In the genomic region with DNA sequence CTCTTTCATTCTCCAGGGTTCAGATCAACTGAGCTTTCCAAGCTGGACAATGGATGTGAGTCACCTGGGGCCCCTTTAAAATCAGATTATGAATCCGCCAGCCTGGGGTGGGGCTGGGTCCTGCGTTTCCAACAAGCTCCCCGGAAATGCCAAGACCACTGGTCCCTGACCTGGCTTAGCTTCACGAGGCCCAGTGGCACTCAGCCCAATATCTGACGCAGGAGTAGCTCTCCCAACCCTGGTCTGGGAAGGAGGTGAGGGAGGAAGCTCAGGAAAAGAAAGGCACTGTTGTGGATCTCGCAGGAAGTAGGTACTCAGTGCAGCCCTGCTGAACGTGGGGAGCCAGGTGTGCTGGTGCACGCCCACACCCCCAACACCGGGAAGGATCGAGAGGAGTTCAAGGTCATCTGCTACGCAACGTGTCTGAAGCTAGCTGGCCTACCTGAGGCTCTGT, we compare ENCODE assay signal across 14 mouse cellular contexts. TPM values are rescaled to one million over a fixed set of nuclear protein-coding genes. Genes with fewer than 3 reads are reported as not detected.
DNase-seq lines count a peak whose midpoint lies in the region; ATAC-seq and TF ChIP-seq lines count a peak whose summit lies in the region.
"Had no signal": no experiment of that assay in that cellular context is flagged by ENCODE, and none has a peak within 500 bp of the region (broad histone marks: within the 10 kb centered on the region; RNA-seq: fewer than 3 reads in every experiment).

No protein-coding gene starts in this region.

- H3K36me3 ChIP-seq in liver, postnatal 0 days (replicated peaks; ENCODE audit: insufficient read depth, low read length) = no peaks in the 10 kb centered on the region
- no peaks in the 10 kb centered on the region for H3K36me3 ChIP-seq in liver, embryonic 11.5 days (ENCODE audit: control insufficient read depth, insufficient read depth, low read length)
- no peaks in the 10 kb centered on the region for H3K36me3 ChIP-seq in intestine, postnatal 0 days (ENCODE audit: control insufficient read depth, insufficient read depth)
- H3K36me3 ChIP-seq: hindbrain, embryonic 10.5 days had no signal

- ATAC-seq in liver, postnatal 0 days = peak; percentile 22; the same call in 1 of the 2 replicates
- ATAC-seq in liver, embryonic 11.5 days (replicated peaks; ENCODE audit: low FRiP score) = no peak
- peak; percentile 89 for ATAC-seq in intestine, postnatal 0 days

- H3K4me3 ChIP-seq in liver, postnatal 0 days (ENCODE audit: low read depth, low read length) = no peak overlapping the region
- no peak overlapping the region for H3K4me3 ChIP-seq in liver, embryonic 11.5 days (ENCODE audit: low read depth, low read length)
- H3K4me3 ChIP-seq in intestine, postnatal 0 days (ENCODE audit: low read depth, low read length) = no peak overlapping the region
- H3K4me3 ChIP-seq: hindbrain, embryonic 10.5 days; myocyte had no signal

- WGBS in liver, postnatal 0 days (ENCODE audit: insufficient replicate concordance) = 49% methylated on average over 12 of the region's 12 CpGs
- WGBS in liver, embryonic 11.5 days = 61% methylated on average over 12 of the region's 12 CpGs
- 28% methylated on average over 12 of the region's 12 CpGs for WGBS in intestine, postnatal 0 days

- no peaks in the 10 kb centered on the region for H3K9me3 ChIP-seq in liver, postnatal 0 days (ENCODE audit: low read length)
- no peaks in the 10 kb centered on the region for H3K9me3 ChIP-seq in liver, embryonic 11.5 days (ENCODE audit: control insufficient read depth, low read length)
- H3K9me3 ChIP-seq in intestine, postnatal 0 days (ENCODE audit: control insufficient read depth) = no peaks in the 10 kb centered on the region
- H3K9me3 ChIP-seq: hindbrain, embryonic 10.5 days had no signal

- peak; percentile 26 for DNase-seq in liver, postnatal 0 days
- no peak for DNase-seq in liver, embryonic 11.5 days (ENCODE audit: low spot score)
- DNase-seq in R1 (ENCODE audit: low read depth, low spot score) = peak; percentile 51
- DNase-seq in lung, postnatal 36 days = peak; percentile 30
- DNase-seq in right cerebral cortex, postnatal 36 days (ENCODE audit: low spot score in 2 of 2) = no peak
- DNase-seq in embryo, embryonic 9.5 days (ENCODE audit: extremely low spot score) = no peak
- DNase-seq in T-cell, adult 2 months (ENCODE audit: low spot score) = no peak
- DNase-seq: gastrocnemius, postnatal 25 days; right cerebral cortex, postnatal 14 days; thymus, postnatal 36 days had no signal

- peak overlapping the region; percentile 39; the same call in 1 of the 2 replicates for H3K27ac ChIP-seq in liver, postnatal 0 days (ENCODE audit: low read depth)
- H3K27ac ChIP-seq in liver, embryonic 11.5 days (ENCODE audit: low read depth, low read length) = no peak overlapping the region
- peak overlapping the region; percentile 85 for H3K27ac ChIP-seq in intestine, postnatal 0 days (ENCODE audit: low read depth, low read length)
- H3K27ac ChIP-seq: macrophage had no signal

- peaks cover 33% of the 10 kb centered on the region for H3K4me1 ChIP-seq in liver, postnatal 0 days (ENCODE audit: insufficient read depth)
- peaks cover 10% of the 10 kb centered on the region for H3K4me1 ChIP-seq in liver, embryonic 11.5 days (replicated peaks; ENCODE audit: control insufficient read depth, insufficient read depth, low read length)
- no peaks in the 10 kb centered on the region for H3K4me1 ChIP-seq in intestine, postnatal 0 days (replicated peaks; ENCODE audit: control insufficient read depth, insufficient read depth, low read length)

- H3K27me3 ChIP-seq in liver, postnatal 0 days (ENCODE audit: insufficient read depth, low read length) = no peaks in the 10 kb centered on the region
- peaks cover 2% of the 10 kb centered on the region; the same call in 1 of the 2 replicates for H3K27me3 ChIP-seq in liver, embryonic 11.5 days (replicated peaks; ENCODE audit: control insufficient read depth, insufficient read depth, low read length)
- H3K27me3 ChIP-seq in intestine, postnatal 0 days (replicated peaks; ENCODE audit: control insufficient read depth, insufficient read depth, low read length) = no peaks in the 10 kb centered on the region

- no peak for TF ChIP-seq EP300 in liver, postnatal 0 days (IDR thresholded peaks at IDR 0.05; ENCODE audit: low read depth)

- no peak overlapping the region for H3K4me2 ChIP-seq in liver, postnatal 0 days (ENCODE audit: low read depth, low read length)
- no peak overlapping the region for H3K4me2 ChIP-seq in liver, embryonic 11.5 days
- H3K4me2 ChIP-seq in intestine, postnatal 0 days (replicated peaks; ENCODE audit: low read depth) = peak overlapping the region; percentile 17

- TF ChIP-seq CTCF in liver, postnatal 0 days (IDR thresholded peaks at IDR 0.05; ENCODE audit: low read depth) = no peak
- TF ChIP-seq CTCF in intestine, postnatal 0 days (IDR thresholded peaks at IDR 0.05; ENCODE audit: low read depth) = no peak

- H3K9ac ChIP-seq in liver, postnatal 0 days (replicated peaks) = no peak overlapping the region
- no peak overlapping the region for H3K9ac ChIP-seq in liver, embryonic 11.5 days (ENCODE audit: low read depth, low read length)
- H3K9ac ChIP-seq in intestine, postnatal 0 days (ENCODE audit: low read depth, low read length) = peak overlapping the region; percentile 18; the same call in 1 of the 2 replicates

RNA-seq across cellular contexts. Expression of a gene that starts 18.2 kb away (rescaled TPM):
- 6.4 and 8.3 TPM in 2 replicates for polyA plus RNA-seq in liver, postnatal 0 days (2015; fragmentation: Nextera tagmentation; extraction: Ambion mirVana)
- 0.21 and 0.29 TPM in 2 replicates for polyA plus RNA-seq in liver, embryonic 11.5 days (2014; fragmentation: Nextera tagmentation; extraction: Ambion mirVana)
- polyA plus RNA-seq in intestine, postnatal 0 days (2015; fragmentation: Nextera tagmentation; extraction: Ambion mirVana) = 2.2 and 2.4 TPM in 2 replicates
- polyA plus RNA-seq: macrophage had no signal

RNA-seq across cellular contexts. Expression of a gene that starts 23.8 kb away (rescaled TPM):
- 0.14 TPM in 1 of 2 replicates, not detected in the other for polyA plus RNA-seq in liver, postnatal 0 days (2015; fragmentation: Nextera tagmentation; extraction: Ambion mirVana)
- 0.36 and 0.71 TPM in 2 replicates for polyA plus RNA-seq in liver, embryonic 11.5 days (2014; fragmentation: Nextera tagmentation; extraction: Ambion mirVana)
- polyA plus RNA-seq in intestine, postnatal 0 days (2015; fragmentation: Nextera tagmentation; extraction: Ambion mirVana) = 0.13 TPM in 1 of 2 replicates, not detected in the other
- polyA plus RNA-seq: macrophage had no signal

RNA-seq across cellular contexts. Expression of a gene that starts 35.1 kb away (rescaled TPM):
- 18.8 and 19.3 TPM in 2 replicates for polyA plus RNA-seq in liver, postnatal 0 days (2015; fragmentation: Nextera tagmentation; extraction: Ambion mirVana)
- polyA plus RNA-seq in liver, embryonic 11.5 days (2014; fragmentation: Nextera tagmentation; extraction: Ambion mirVana) = 0.41 and 0.49 TPM in 2 replicates
- 0.50 and 0.99 TPM in 2 replicates for polyA plus RNA-seq in intestine, postnatal 0 days (2015; fragmentation: Nextera tagmentation; extraction: Ambion mirVana)

Comparison
In these comparisons a context has a peak if more than half of its experiments do, and no peak if none do; other contexts are left out.
1. DNase-seq: peak in liver, postnatal 0 days (single experiment), R1 (single experiment) and lung, postnatal 36 days (single experiment); none in liver, embryonic 11.5 days (single experiment), right cerebral cortex, postnatal 36 days (0 of 2), embryo, embryonic 9.5 days (single experiment) and T-cell, adult 2 months (single experiment).